In the genomic region with DNA sequence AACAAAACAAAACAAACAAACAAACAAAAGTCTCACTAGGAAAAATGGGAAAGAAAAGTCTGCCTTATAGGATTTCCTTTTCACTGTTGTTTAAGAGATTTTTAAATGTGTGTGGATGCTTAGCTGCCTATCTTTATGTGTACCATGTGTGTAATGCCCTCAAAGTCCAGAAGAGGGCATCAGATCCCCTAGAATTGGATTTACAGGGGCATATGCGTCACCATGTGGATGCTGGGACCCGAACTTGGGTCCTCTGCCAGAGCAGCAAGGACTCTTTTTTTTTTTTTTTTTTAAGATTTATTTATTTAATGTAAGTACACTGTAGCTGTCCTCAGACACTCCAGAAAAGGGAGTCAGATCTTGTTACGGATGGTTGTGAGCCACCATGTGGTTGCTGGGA, we compare ENCODE assay signal across 13 mouse cellular contexts. TPM values are rescaled to one million over a fixed set of nuclear protein-coding genes. Genes with fewer than 3 reads are reported as not detected.
DNase-seq lines count a peak whose midpoint lies in the region; ATAC-seq and TF ChIP-seq lines count a peak whose summit lies in the region.
"Had no signal": no experiment of that assay in that cellular context is flagged by ENCODE, and none has a peak within 500 bp of the region (broad histone marks: within the 10 kb centered on the region; RNA-seq: fewer than 3 reads in every experiment).

No protein-coding gene starts in this region.

- WGBS in heart, postnatal 0 days, result 88% methylated on average over 3 of the region's 3 CpGs
- WGBS in midbrain, postnatal 0 days, result 94% methylated on average over 3 of the region's 3 CpGs
- WGBS in midbrain, embryonic 15.5 days, result 91% methylated on average over 3 of the region's 3 CpGs

- H3K9ac ChIP-seq in heart, postnatal 0 days (replicated peaks; ENCODE audit: low read depth, low read length), result no peak overlapping the region
- no peak overlapping the region for H3K9ac ChIP-seq in midbrain, postnatal 0 days (replicated peaks; ENCODE audit: low read length, poor library complexity, severe bottlenecking)
- H3K9ac ChIP-seq in midbrain, embryonic 15.5 days, result no peak overlapping the region
- H3K9ac ChIP-seq: limb, embryonic 13.5 days had no signal

- no peaks in the 10 kb centered on the region for H3K9me3 ChIP-seq in heart, postnatal 0 days (replicated peaks; ENCODE audit: control insufficient read depth, low read length)
- no peaks in the 10 kb centered on the region for H3K9me3 ChIP-seq in midbrain, postnatal 0 days (ENCODE audit: low read length)
- H3K9me3 ChIP-seq in midbrain, embryonic 15.5 days, result no peaks in the 10 kb centered on the region
- H3K9me3 ChIP-seq: limb, embryonic 13.5 days had no signal

- no peak for TF ChIP-seq EP300 in heart, postnatal 0 days (IDR thresholded peaks at IDR 0.05; ENCODE audit: low read depth)

- no peak for DNase-seq in heart, postnatal 0 days (ENCODE audit: low spot score)
- no peak for DNase-seq in heart, adult 11 months
- no peak for DNase-seq in midbrain, postnatal 0 days (ENCODE audit: low spot score)
- DNase-seq in NIH3T3 (ENCODE audit: low read depth), result peak; percentile 60
- DNase-seq in splenic B cell, adult 2 months (ENCODE audit: low read depth, low spot score), result peak; percentile 60
- no peak for DNase-seq in right cerebral cortex, postnatal 25 days
- no peak for DNase-seq in adrenal gland, postnatal 4 days (ENCODE audit: low spot score in 2 of 2)
- DNase-seq: thymus, postnatal 36 days had no signal

- H3K27ac ChIP-seq in heart, postnatal 0 days (ENCODE audit: low read depth), result no peak overlapping the region
- H3K27ac ChIP-seq in midbrain, postnatal 0 days (ENCODE audit: low read depth, low read length), result no peak overlapping the region
- H3K27ac ChIP-seq in midbrain, embryonic 15.5 days, result no peak overlapping the region
- H3K27ac ChIP-seq: limb, embryonic 13.5 days had no signal

- H3K4me3 ChIP-seq in heart, postnatal 0 days (ENCODE audit: low read depth, low read length), result no peak overlapping the region
- no peak overlapping the region for H3K4me3 ChIP-seq in midbrain, postnatal 0 days (ENCODE audit: low read depth, low read length)
- no peak overlapping the region for H3K4me3 ChIP-seq in midbrain, embryonic 15.5 days
- H3K4me3 ChIP-seq: limb, embryonic 13.5 days had no signal

- TF ChIP-seq CTCF in heart, postnatal 0 days (IDR thresholded peaks at IDR 0.05; ENCODE audit: low read depth), result peak; percentile 17; the same call in 1 of the 2 replicates
- peak; percentile 53 for TF ChIP-seq CTCF in midbrain, postnatal 0 days (IDR thresholded peaks at IDR 0.05)

- no peak overlapping the region for H3K4me2 ChIP-seq in heart, postnatal 0 days (ENCODE audit: low read depth, low read length)
- H3K4me2 ChIP-seq in midbrain, postnatal 0 days (ENCODE audit: low read depth, low read length, poor library complexity, severe bottlenecking), result no peak overlapping the region
- H3K4me2 ChIP-seq in midbrain, embryonic 15.5 days, result no peak overlapping the region
- H3K4me2 ChIP-seq: limb, embryonic 13.5 days had no signal

- H3K27me3 ChIP-seq in heart, postnatal 0 days (ENCODE audit: control insufficient read depth, insufficient read depth, low read length), result no peaks in the 10 kb centered on the region
- H3K27me3 ChIP-seq in midbrain, postnatal 0 days (ENCODE audit: insufficient read depth, low read length), result no peaks in the 10 kb centered on the region
- H3K27me3 ChIP-seq in midbrain, embryonic 15.5 days (replicated peaks), result no peaks in the 10 kb centered on the region
- H3K27me3 ChIP-seq in splenic B cell, adult 2 months (ENCODE audit: control insufficient read depth, insufficient read depth, low read length, poor library complexity, severe bottlenecking), result no peaks in the 10 kb centered on the region; the same call in none of the 2 replicates
- H3K27me3 ChIP-seq: limb, embryonic 13.5 days had no signal

- H3K36me3 ChIP-seq in heart, postnatal 0 days (replicated peaks; ENCODE audit: control insufficient read depth, insufficient read depth, low read length), result no peaks in the 10 kb centered on the region; the same call in 1 of the 2 replicates
- H3K36me3 ChIP-seq in midbrain, postnatal 0 days (ENCODE audit: insufficient read depth, low read length), result no peaks in the 10 kb centered on the region
- no peaks in the 10 kb centered on the region for H3K36me3 ChIP-seq in midbrain, embryonic 15.5 days (replicated peaks)
- no peaks in the 10 kb centered on the region for H3K36me3 ChIP-seq in splenic B cell, adult 2 months (ENCODE audit: control insufficient read depth, insufficient read depth, low read length, poor library complexity, severe bottlenecking)

- H3K4me1 ChIP-seq in heart, postnatal 0 days (ENCODE audit: control insufficient read depth, insufficient read depth), result peaks cover 20% of the 10 kb centered on the region
- H3K4me1 ChIP-seq in midbrain, postnatal 0 days (ENCODE audit: insufficient read depth, low read length), result peaks cover 18% of the 10 kb centered on the region
- peaks cover 37% of the 10 kb centered on the region for H3K4me1 ChIP-seq in midbrain, embryonic 15.5 days

- no peak for ATAC-seq in heart, postnatal 0 days (ENCODE audit: insufficient read depth, low read depth)
- ATAC-seq in midbrain, postnatal 0 days (ENCODE audit: low FRiP score), result no peak
- ATAC-seq in midbrain, embryonic 15.5 days (replicated peaks), result no peak
- ATAC-seq: forebrain, embryonic 14.5 days had no signal

RNA-seq across cellular contexts. Expression of gene Mrpl45, which starts 1.4 kb away (rescaled TPM):
- total RNA-seq in heart, postnatal 0 days (2014; rRNA removed; ENCODE audit: low replicate concordance), result 41.8 and 48.8 TPM in 2 replicates
- polyA plus RNA-seq in heart, postnatal 0 days (2015; fragmentation: Nextera tagmentation; extraction: Ambion mirVana), result 60.3 and 64.6 TPM in 2 replicates
- 21.4 and 29.1 TPM in 2 replicates for total RNA-seq in midbrain, postnatal 0 days (2014; rRNA removed)
- polyA plus RNA-seq in midbrain, postnatal 0 days (2015; fragmentation: Nextera tagmentation; extraction: Ambion mirVana), result 33.0 and 36.0 TPM in 2 replicates
- polyA plus RNA-seq in midbrain, embryonic 15.5 days (2015; fragmentation: Nextera tagmentation; extraction: Ambion mirVana), result 33.1 and 38.1 TPM in 2 replicates
- total RNA-seq in adrenal gland, postnatal 4 days (2021), result 10 to 100 TPM; 33.7 to 39.6 TPM

RNA-seq across cellular contexts. Expression of gene Npepps, which starts 33.7 kb away (rescaled TPM):
- total RNA-seq in heart, postnatal 0 days (2014; rRNA removed; ENCODE audit: low replicate concordance), result 28.1 and 45.8 TPM in 2 replicates
- 54.8 and 56.0 TPM in 2 replicates for polyA plus RNA-seq in heart, postnatal 0 days (2015; fragmentation: Nextera tagmentation; extraction: Ambion mirVana)
- total RNA-seq in midbrain, postnatal 0 days (2014; rRNA removed), result 52.5 and 81.0 TPM in 2 replicates
- 97.8 and 109 TPM in 2 replicates for polyA plus RNA-seq in midbrain, postnatal 0 days (2015; fragmentation: Nextera tagmentation; extraction: Ambion mirVana)
- 144 and 161 TPM in 2 replicates for polyA plus RNA-seq in midbrain, embryonic 15.5 days (2015; fragmentation: Nextera tagmentation; extraction: Ambion mirVana)
- total RNA-seq in adrenal gland, postnatal 4 days (2021), result 10 to 100 TPM; 66.3 to 80.3 TPM

RNA-seq across cellular contexts. Expression of gene Gpr179, which starts 37.8 kb away (rescaled TPM):
- 0.12 TPM in 1 of 2 replicates, not detected in the other for total RNA-seq in heart, postnatal 0 days (2014; rRNA removed; ENCODE audit: low replicate concordance)
- polyA plus RNA-seq in heart, postnatal 0 days (2015; fragmentation: Nextera tagmentation; extraction: Ambion mirVana), result not detected in 2 replicates
- 0.57 and 0.71 TPM in 2 replicates for total RNA-seq in midbrain, postnatal 0 days (2014; rRNA removed)
- polyA plus RNA-seq in midbrain, postnatal 0 days (2015; fragmentation: Nextera tagmentation; extraction: Ambion mirVana), result 0.66 and 0.78 TPM in 2 replicates
- polyA plus RNA-seq in midbrain, embryonic 15.5 days (2015; fragmentation: Nextera tagmentation; extraction: Ambion mirVana), result 0.70 and 0.98 TPM in 2 replicates
- total RNA-seq in adrenal gland, postnatal 4 days (2021), result 10 to 100 TPM; 10.3 to 11.1 TPM
- total RNA-seq: common myeloid progenitor, adult 5-6 weeks; megakaryocyte-erythroid progenitor cell, adult 5-6 weeks had no signal

RNA-seq across cellular contexts. Expression of gene Socs7, which starts 48.2 kb away (rescaled TPM):
- total RNA-seq in heart, postnatal 0 days (2014; rRNA removed; ENCODE audit: low replicate concordance), result 15.4 and 20.7 TPM in 2 replicates
- 1.6 and 2.1 TPM in 2 replicates for polyA plus RNA-seq in heart, postnatal 0 days (2015; fragmentation: Nextera tagmentation; extraction: Ambion mirVana)
- 54.9 and 60.4 TPM in 2 replicates for total RNA-seq in midbrain, postnatal 0 days (2014; rRNA removed)
- polyA plus RNA-seq in midbrain, postnatal 0 days (2015; fragmentation: Nextera tagmentation; extraction: Ambion mirVana), result 6.9 and 7.4 TPM in 2 replicates
- 10.6 and 10.8 TPM in 2 replicates for polyA plus RNA-seq in midbrain, embryonic 15.5 days (2015; fragmentation: Nextera tagmentation; extraction: Ambion mirVana)
- total RNA-seq in adrenal gland, postnatal 4 days (2021), result 10 to 100 TPM; 25.6 to 27.4 TPM

Comparison
In these comparisons a context has a peak if more than half of its experiments do, and no peak if none do; other contexts are left out.
1. DNase-seq: peak in NIH3T3 (single experiment) and splenic B cell, adult 2 months (single experiment); none in heart, postnatal 0 days (single experiment), heart, adult 11 months (single experiment), midbrain, postnatal 0 days (single experiment), right cerebral cortex, postnatal 25 days (single experiment) and adrenal gland, postnatal 4 days (0 of 2).